Mouse (Mus musculus): ENCODE data around the gene Sipa1l3. TPM values are rescaled to one million over a fixed set of nuclear protein-coding genes. Genes with fewer than 3 reads are reported as not detected.
A peak's percentile ranks its signal among the peaks of the same experiment; 100 is the strongest.

Sipa1l3 gene
- total RNA-seq, 2 experiments from 2014 or later = 13.8 to 17.7 TPM

- no peak for DNase-seq
Measured at GRCm38 (mm10) chr7:29505337-29506318, 12.8 kb downstream of the Sipa1l3 start.

GRCm38 (mm10) chr7:29504683-29505290, 13.7 kb downstream of the Sipa1l3 start:
- no peak for DNase-seq

- DNase-seq = no peak
Measured at GRCm38 (mm10) chr7:29503616-29504015, 14.8 kb downstream of the Sipa1l3 start.

GRCm38 (mm10) chr7:29501214-29501613, 17.2 kb downstream of the Sipa1l3 start:
- DNase-seq = no peak

- no peak for DNase-seq
Measured at GRCm38 (mm10) chr7:29499071-29499470, 19.4 kb downstream of the Sipa1l3 start.

- peak; percentile 44 for DNase-seq
Measured at GRCm38 (mm10) chr7:29496953-29497590, 21.4 kb downstream of the Sipa1l3 start.

- no peak for DNase-seq
Measured at GRCm38 (mm10) chr7:29496332-29496731, 22.1 kb downstream of the Sipa1l3 start.

GRCm38 (mm10) chr7:29495880-29496279, 22.6 kb downstream of the Sipa1l3 start:
- no peak for DNase-seq

GRCm38 (mm10) chr7:29494854-29495253, 23.6 kb downstream of the Sipa1l3 start:
- DNase-seq = no peak

- no peak for DNase-seq
Measured at GRCm38 (mm10) chr7:29494015-29494414, 24.4 kb downstream of the Sipa1l3 start.

- DNase-seq = no peak
Measured at GRCm38 (mm10) chr7:29492992-29493391, 25.4 kb downstream of the Sipa1l3 start.

GRCm38 (mm10) chr7:29491861-29492260, 26.6 kb downstream of the Sipa1l3 start:
- no peak for DNase-seq

GRCm38 (mm10) chr7:29491471-29491755, 27.0 kb downstream of the Sipa1l3 start:
- no peak for DNase-seq

- DNase-seq = no peak
Measured at GRCm38 (mm10) chr7:29490704-29491470, 27.6 kb downstream of the Sipa1l3 start.

GRCm38 (mm10) chr7:29489851-29490250, 28.6 kb downstream of the Sipa1l3 start:
- no peak for DNase-seq

- no peak for DNase-seq
Measured at GRCm38 (mm10) chr7:29489364-29489763, 29.1 kb downstream of the Sipa1l3 start.

GRCm38 (mm10) chr7:29486753-29487152, 31.7 kb downstream of the Sipa1l3 start:
- no peak for DNase-seq

GRCm38 (mm10) chr7:29485721-29486120, 32.7 kb downstream of the Sipa1l3 start:
- DNase-seq = no peak

- DNase-seq = no peak
Measured at GRCm38 (mm10) chr7:29483556-29483955, 34.9 kb downstream of the Sipa1l3 start.

GRCm38 (mm10) chr7:29481345-29482155, 36.9 kb downstream of the Sipa1l3 start:
- no peak for DNase-seq

- DNase-seq = no peak
Measured at GRCm38 (mm10) chr7:29480590-29481344, 37.7 kb downstream of the Sipa1l3 start.

All from heart, postnatal 4 days (tissue).